Mouse (Mus musculus) cerebellum, postnatal 14 days (tissue): ENCODE measurements at regions not wholly inside any gene's neighbourhood (a gene's known extent, or its start where the extent isn't known, plus 50 kb on each side); places are given as distances from the start of the nearest gene placed in this dataset.

ENCODE experiments used
- DNase-seq, 2 experiments: peaks; one replicate each; pipeline ENCODE4 v3.0.0; 2021; ENCODE audit warnings: mixed read lengths in 2 of 2

DNA sequence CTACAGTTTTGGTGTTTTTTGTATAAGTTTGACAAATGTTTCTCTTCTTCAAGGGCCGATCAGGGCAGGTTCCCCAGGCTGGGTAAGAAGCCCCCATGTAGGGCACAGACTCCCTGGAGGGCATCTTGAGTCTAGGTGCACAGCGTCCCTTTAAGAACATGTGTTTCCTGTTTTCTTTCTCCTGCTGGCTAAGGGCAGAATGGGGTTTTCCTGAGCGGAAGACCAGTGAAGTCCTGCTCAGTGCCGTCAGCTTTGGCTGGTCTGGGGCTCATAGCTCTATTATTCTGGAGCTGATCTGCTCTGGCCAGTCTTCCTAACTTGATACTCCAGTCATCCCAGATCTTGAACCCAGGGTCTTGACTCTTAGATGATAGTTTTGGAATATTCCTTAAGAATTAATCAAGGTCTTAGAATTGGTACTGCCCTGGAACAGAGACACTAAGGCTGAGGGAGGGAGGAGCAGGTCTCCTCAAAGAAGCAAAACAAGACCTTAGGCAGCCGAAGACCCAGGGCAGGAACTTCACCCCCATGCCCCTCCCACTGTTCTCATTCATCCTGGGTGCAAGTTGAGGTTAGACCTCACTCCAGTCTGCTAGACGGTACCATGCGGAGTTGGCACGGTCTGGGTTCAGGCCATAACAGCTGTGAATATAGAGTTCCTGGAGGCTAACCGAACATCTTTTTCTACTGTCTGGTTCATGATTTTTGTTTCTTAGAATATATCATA is 70.8 kb upstream of the Haao start:
- DNase-seq, result no peak

DNA sequence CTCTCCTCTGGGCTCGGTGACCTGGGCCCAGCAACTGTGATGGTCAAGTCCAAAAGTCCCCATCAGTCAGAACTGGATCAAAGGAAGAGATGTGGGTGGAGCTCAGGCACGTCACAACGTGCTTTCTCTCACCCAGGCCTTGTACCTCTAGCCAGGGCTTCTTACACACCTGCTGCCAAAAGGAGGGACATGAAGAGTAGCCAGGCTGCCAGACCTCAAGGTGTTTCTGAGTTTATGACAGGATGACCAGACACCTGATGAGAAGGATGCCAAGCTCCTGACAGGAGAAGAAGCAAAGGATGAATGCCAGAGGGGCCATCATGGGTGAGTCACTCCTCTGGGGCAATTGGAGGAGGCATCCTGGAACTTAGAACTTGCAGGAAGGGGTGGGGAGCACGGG is 70.0 kb upstream of the Haao start:
- DNase-seq, result no peak

DNA sequence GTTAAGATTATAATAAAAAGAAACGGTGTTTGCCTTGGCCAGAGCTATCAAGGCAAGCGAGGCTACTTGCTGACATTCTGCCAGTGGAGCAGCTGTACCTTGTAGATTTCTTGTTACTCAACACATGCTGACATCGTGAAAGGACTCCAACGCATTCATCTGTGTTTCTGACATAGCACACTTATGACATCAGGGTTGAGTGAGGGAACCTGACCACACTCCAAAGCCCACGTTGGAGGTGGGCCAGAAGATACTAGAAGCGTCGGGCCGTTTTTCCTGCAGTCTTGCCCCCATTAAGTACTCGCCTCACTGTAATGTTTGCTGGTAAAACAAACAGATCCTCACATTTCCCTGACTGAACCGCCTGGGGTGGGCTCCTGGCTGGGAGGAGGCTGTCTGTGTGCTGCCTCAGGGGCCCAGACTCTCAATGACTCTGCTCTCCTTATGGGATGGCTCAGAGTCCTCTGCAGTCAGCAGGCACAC is 69.0 kb upstream of the Haao start:
- peak; percentile 38 to 51 for DNase-seq

DNA sequence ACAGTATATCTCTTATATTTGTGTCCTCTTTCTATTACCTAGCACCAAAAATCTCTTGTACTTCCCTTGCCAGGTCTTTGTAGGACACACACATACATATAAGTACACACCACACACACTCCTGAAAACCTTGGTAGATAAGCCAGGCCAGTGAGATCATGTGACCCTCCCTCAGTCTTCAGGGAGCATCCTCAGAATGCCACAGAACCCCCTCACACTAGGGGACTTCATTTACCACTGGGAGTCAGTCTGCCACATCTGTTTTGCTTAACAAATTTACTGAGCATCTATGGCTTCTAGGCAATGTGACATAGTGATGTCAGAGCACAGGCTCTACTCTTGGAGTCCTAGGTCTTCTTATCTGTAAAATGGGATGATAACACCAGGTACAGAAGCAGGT is 67.3 kb upstream of the Haao start:
- no peak for DNase-seq

DNA sequence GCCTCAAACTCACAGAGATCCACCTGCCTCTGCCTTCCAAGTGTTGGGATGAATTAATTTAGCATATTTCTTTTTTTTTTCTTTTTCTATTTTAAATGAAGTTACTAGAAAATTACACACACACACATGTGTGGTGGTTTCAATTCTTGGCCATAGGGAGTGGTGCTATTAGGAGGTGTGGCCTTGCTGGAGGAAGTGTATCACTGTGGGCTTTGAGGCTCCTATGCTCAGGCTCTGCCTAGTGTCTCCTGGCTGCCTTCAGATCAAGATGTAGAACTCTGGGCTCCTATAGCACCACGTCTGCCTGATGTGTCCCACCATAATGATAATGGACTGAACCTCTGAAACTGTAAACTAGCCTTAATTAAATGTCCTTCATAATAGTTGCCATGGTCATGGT is 66.8 kb upstream of the Haao start:
- DNase-seq, result no peak

DNA sequence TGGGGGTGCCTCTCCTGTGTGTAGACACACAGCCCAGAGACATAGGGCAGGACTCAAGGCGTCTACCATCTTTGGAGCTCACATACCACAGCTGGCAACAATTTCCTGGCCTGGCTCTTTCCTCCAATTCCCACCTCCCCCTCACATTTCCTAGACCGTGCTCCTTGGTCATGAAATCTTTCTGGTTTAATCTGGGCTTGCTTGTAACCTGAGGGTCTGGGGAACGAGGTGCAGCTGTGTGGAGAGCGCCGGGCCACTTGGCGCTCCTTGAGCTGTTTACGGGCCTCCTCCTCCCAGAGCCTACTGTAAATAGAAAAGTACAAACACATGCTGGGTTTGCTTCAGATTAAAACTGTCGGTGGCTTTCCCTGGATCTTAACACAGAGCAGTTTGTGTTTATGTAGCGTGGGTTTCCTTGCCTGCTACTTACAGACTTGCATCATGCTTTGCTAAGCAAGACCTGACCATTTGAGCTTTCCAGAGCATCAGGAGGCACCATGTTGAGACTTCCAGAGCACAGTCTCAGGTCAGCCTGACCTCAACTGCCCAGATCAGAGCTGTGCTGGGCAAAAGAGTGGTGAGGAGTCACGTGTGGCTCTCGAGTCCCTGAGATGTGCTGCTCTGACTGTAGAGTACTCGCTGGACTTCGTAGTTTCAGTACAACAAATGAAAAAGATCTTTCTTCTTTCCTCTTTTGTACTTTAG is 66.1 kb upstream of the Haao start:
- no peak for DNase-seq

DNA sequence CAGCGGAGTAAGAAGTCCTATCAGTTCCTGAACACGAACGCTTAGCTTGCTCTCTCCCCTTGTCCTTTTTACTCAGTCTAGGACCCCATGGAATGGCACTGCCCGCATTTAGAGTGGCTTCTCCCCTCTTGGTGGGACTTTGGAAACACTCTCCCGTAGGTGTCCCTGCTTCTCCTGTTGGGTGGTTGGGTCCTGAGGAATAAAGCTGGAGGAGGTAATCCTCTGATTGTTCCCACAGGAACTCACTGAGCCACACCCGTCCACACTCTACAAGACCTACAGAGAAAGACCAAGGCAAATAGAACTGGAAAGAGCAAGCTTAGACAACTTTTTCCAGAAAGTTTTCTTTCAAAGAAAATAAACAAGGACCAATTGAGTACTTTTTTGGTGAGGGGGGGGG is 64.7 kb upstream of the Haao start:
- DNase-seq, result no peak

DNA sequence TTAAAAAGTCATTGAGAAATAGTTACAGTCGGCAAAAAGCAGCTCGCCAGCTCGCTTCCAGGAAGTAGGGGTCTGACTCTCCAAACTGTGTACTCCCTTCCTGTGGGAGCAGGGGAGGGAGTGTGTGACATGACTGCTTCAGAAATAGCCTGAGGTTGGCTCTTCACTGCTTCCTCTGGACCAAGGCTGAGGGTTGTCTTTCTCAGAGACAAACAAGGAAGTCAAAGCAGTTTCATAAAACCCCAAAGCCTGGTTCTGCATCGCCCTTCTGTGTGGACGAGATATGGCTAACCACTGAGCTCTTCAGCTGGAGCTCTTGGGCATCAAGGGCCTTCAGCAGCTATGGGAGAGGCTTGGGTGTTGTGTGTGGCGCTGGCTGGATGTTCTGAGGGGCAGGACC is 61.0 kb upstream of the Haao start:
- DNase-seq, result no peak

DNA sequence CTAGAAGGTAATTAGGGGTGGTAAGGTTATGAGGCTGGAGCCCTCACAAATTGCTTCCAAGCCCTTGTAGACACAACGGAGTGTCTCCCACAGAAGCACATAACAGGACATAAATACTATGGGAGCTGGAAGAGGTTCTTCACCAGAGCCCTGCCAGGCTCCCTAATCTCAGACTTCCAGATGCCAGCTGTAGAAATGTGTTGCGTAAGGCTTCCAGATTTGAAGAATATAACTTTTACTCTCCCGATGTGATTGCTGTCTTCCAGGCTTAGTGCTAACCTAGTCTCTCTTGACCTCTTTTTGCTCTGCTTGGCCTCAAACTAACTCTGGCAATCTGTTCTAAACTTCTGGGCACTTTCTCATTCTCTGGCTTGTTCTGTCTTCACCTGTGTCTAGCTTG is 59.8 kb upstream of the Haao start:
- DNase-seq, result no peak

DNA sequence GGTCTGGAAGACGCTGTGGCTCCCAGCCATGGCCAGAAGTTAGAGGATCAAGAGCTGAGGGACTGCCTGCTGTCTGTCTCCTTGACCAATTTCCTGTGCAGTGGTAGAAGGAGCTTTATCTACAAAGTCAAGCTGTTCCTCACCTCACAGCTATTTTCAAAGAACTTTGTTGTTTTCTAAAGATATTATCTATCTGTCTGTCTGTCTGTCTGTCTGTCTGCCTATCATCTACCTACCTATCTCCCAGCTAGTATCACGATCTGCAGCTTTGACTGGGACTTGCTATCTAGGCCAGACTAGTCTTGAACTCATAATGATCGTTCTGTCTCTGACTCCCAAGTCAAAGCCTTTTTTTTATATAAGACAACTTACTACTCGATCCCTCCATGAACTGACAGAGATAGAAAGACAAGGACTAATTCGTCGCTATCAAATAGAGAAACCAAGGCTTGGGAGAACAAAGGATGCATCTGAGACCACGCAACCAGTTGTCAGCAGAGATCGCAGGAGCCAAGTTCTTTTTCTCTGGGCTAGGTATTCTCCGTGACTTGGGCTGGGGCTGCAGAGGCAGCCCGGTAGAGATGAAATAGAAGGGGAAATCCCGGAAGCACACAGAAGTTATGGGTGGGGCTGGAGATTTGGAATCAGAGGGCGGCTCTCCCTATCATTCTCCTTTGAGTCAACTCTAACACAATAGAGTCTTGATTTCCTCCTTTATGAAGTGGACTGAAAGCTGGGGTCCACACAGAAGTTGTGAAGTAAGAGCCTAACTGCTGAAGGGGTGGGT is 59.2 kb upstream of the Haao start:
- no peak for DNase-seq

DNA sequence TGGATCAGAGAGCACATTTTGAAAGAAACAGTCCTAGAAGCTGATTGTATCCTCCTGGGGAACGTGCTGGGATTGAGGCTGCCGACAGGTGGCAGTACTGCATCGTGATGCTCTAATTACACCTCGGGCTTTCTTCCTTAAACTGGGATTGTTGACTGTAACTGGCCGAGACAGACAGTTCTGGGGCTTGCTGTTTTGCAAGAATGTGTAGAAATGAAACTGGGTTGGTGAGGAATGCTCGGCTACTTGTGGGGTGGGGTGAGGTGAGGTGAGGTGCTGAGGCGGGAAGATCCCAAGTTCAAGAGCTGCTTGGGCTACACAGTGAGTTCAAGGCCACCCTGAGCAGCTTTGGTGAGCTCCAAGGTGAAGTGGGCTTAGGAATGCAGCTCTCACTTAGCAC is 55.7 kb upstream of the Haao start:
- peak; percentile 84 to 86 for DNase-seq

DNA sequence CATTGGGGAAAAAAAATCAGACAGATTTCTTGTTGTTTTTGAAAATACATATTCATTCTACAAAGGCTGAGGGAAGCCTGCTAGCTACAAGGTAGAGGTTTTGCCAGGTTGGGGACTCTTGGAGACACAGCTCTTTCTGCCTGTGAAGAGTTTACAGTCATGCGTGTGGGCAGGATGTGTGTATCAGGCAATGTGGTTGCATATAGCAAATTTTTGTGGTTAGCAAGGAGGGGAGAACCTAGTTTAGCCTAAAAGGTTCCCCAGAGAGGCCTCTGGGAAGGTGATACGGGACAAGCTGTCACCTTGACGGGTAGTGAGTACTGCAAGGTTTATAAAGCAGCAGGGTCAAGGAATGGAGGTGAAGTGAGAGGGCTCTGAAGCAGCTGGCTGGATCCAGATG is 54.8 kb upstream of the Haao start:
- no peak for DNase-seq

DNA sequence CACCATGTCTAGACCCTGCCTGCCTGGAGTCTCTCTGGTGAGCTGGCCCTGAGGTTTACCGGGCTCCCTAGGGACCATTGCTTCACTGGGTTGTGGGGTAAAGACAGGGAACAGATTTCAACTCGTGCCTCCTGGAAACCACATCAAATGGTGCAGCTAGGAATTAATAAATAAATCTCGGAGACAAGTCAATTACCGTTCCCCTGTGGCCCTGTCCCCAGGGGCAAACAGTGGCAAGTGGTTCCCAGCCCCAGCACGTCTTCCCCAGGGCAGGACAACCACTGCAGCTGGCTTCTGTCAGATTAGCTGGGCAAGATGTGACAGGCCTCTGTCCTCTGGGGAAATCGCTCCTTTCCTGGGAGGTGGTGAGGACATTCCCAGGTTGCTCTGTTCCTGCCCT is 54.3 kb upstream of the Haao start:
- DNase-seq, result no peak

DNA sequence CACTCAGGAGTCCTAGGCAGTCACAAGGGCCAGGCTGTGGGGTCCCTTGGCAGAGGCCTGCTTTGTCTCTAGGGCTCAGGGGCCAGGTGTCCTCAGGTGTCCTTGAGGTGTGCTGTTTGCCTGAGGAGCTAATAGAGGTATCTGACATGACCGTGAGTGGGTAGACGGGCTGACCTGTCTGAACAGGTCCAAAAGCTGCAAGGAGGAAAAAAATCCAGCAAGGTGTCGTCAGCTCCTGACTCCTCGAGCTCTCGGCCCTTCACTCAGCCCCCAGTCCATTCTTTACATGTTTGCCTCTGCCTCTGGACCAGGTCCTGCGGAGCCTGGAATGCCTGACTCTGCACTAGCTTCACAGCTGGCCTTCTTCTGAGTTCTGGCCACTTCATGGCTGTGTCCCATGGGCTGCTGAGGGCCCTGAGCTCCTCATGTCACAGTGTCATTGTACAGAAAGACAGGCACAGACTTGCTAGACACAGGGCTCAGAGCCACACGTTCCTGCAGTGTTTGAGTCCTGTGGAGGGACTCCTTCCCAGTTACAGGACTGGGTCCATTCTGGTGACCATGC is 51.9 kb upstream of the Haao start:
- DNase-seq, result no peak

DNA sequence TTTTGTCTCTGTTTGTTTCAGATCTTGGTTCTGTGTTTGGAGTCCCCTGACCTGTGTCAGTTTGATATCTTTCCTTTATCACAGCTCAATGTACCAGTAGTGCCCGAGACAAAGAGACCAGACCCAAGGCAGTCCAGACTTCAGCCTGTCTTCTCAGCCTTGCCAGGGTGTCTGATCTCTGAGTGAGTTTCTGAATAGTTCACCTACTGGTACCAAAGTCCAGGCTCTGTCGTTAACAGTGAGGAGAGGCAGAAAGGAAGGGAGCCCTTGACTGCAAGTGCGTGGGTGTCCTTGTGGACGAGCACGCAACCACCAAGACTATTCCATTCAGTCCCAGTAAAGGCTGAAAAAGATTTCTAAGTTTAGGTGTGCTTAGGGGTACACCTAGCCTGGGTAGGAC is 50.8 kb upstream of the Haao start:
- no peak for DNase-seq
